Comparison of ENCODE assay signal across 9 mouse cellular contexts in the genomic region with DNA sequence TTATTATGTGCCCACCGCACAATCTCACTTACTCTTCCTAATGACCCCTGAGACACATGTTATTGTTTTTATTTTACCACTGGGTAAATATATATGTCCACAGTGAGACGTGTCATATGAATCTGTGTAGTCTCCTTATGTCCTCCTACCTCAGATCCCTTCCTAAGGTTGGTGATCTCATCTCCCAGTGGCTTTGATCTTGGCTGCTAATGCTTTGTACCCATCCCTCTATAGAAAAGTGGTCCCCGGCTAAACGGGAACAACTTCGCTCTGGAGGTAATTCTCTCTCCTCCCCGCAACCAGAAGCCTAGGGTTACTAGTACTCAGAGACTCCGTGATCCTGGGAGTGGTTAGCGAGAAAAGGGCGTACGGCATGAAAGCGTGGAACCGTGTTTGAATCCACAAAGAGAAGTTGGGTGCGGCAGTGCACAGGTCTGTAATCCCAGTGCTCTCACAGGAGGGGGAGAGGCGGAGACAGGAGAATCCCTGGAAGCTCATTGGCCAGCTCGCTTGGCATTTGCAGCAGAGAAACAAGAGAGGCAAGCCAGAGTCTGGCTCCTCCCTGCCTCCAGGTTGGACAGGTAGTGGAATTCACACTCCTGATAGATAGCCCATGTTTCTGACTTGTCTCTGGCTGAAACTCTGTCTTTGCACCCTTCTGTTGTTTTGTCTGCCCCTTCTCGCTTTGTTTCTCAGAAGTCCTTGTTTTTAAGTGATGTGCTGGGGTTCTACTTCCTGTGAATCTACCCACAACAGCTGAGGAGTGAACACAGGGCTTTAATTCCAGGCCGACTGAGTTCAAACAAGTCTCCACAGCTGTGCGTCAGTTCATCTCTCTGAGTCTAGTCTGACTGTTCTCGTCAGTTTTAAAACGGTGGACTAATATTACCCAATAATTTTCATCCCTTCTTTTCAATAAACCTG. TPM values are rescaled to one million over a fixed set of nuclear protein-coding genes. Genes with fewer than 3 reads are reported as not detected.
DNase-seq lines count a peak whose midpoint lies in the region; ATAC-seq and TF ChIP-seq lines count a peak whose summit lies in the region.
"Had no signal": no experiment of that assay in that cellular context is flagged by ENCODE, and none has a peak within 500 bp of the region (broad histone marks: within the 10 kb centered on the region; RNA-seq: fewer than 3 reads in every experiment).

No protein-coding gene starts in this region.

- intact Hi-C loops in heart, postnatal 10 days (cut with DNase I) = loop anchor here (2.0 kb wide), 1 partner anchor 15 kb away; no protein-coding TSS in a partner anchor

- H3K4me1 ChIP-seq in heart, embryonic 13.5 days = peaks cover 49% of the 10 kb centered on the region
- H3K4me1 ChIP-seq in forebrain, embryonic 14.5 days (ENCODE audit: control insufficient read depth, insufficient read depth, low read length) = peaks cover 20% of the 10 kb centered on the region
- peaks cover 8% of the 10 kb centered on the region; the same call in 1 of the 2 replicates for H3K4me1 ChIP-seq in kidney, postnatal 0 days (replicated peaks; ENCODE audit: insufficient read depth, low read length)

- peak overlapping the region; percentile 73 for H3K9ac ChIP-seq in heart, embryonic 13.5 days
- peak overlapping the region; percentile 54 for H3K9ac ChIP-seq in forebrain, embryonic 14.5 days (ENCODE audit: low read length)
- H3K9ac ChIP-seq in kidney, postnatal 0 days (ENCODE audit: low read depth, low read length) = no peak overlapping the region

- no peaks in the 10 kb centered on the region; the same call in 1 of the 2 replicates for H3K27me3 ChIP-seq in heart, embryonic 13.5 days (replicated peaks)
- H3K27me3 ChIP-seq in forebrain, embryonic 14.5 days (replicated peaks; ENCODE audit: control insufficient read depth, insufficient read depth, low read length) = no peaks in the 10 kb centered on the region
- no peaks in the 10 kb centered on the region for H3K27me3 ChIP-seq in kidney, postnatal 0 days (ENCODE audit: insufficient read depth, low read length)

- WGBS in heart, embryonic 13.5 days = 17% methylated on average over 20 of the region's 20 CpGs
- 8% methylated on average over 20 of the region's 20 CpGs for WGBS in forebrain, embryonic 14.5 days
- 18% methylated on average over 20 of the region's 20 CpGs for WGBS in kidney, postnatal 0 days

- no peaks in the 10 kb centered on the region for H3K36me3 ChIP-seq in heart, embryonic 13.5 days
- H3K36me3 ChIP-seq in forebrain, embryonic 14.5 days (ENCODE audit: control insufficient read depth, insufficient read depth, low read length) = no peaks in the 10 kb centered on the region
- H3K36me3 ChIP-seq in kidney, postnatal 0 days (ENCODE audit: insufficient read depth, low read length) = no peaks in the 10 kb centered on the region
- H3K36me3 ChIP-seq: G1E had no signal

- ATAC-seq in heart, embryonic 13.5 days (ENCODE audit: extremely low read depth, insufficient number of reproducible peaks, low FRiP score, low TSS enrichment) = no peak
- ATAC-seq in forebrain, embryonic 14.5 days = peak; percentile 84
- peak; percentile 57; the same call in 1 of the 2 replicates for ATAC-seq in kidney, postnatal 0 days (replicated peaks; ENCODE audit: low FRiP score, low read depth)

- peak overlapping the region; percentile 70 for H3K4me2 ChIP-seq in heart, embryonic 13.5 days
- peak overlapping the region; percentile 58 for H3K4me2 ChIP-seq in forebrain, embryonic 14.5 days (ENCODE audit: low read length)
- H3K4me2 ChIP-seq in kidney, postnatal 0 days (ENCODE audit: low read length) = peak overlapping the region; percentile 43

- peak overlapping the region; percentile 78 for H3K27ac ChIP-seq in heart, embryonic 13.5 days (replicated peaks)
- peak overlapping the region; percentile 11; the same call in 1 of the 2 replicates for H3K27ac ChIP-seq in forebrain, embryonic 14.5 days (ENCODE audit: low read depth, low read length)
- no peak overlapping the region for H3K27ac ChIP-seq in kidney, postnatal 0 days

- no peak for DNase-seq in heart, postnatal 10 days
- peak; percentile 50 for DNase-seq in brain, embryonic 18.5 days (ENCODE audit: low read depth, low spot score)
- peak; percentile 79 for DNase-seq in forebrain, embryonic 14.5 days (ENCODE audit: low spot score)
- peak; percentile 50 for DNase-seq in kidney, postnatal 0 days (ENCODE audit: low spot score)
- peak; percentile 85 for DNase-seq in lung, postnatal 36 days
- peak; percentile 86 for DNase-seq in thymus, postnatal 0 days (ENCODE audit: low spot score)
- no peak for DNase-seq in gastrocnemius, adult 18-20 months (ENCODE audit: low spot score)

- H3K4me3 ChIP-seq in heart, embryonic 13.5 days = peak overlapping the region; percentile 40
- H3K4me3 ChIP-seq in forebrain, embryonic 14.5 days (ENCODE audit: low read depth, low read length) = peak overlapping the region; percentile 26
- H3K4me3 ChIP-seq in kidney, postnatal 0 days (replicated peaks; ENCODE audit: low read depth, low read length) = peak overlapping the region; percentile 15; the same call in 1 of the 2 replicates

- no peak for TF ChIP-seq CTCF in kidney, postnatal 0 days (IDR thresholded peaks at IDR 0.05; ENCODE audit: low read depth)

- H3K9me3 ChIP-seq in heart, embryonic 13.5 days = no peaks in the 10 kb centered on the region
- H3K9me3 ChIP-seq in forebrain, embryonic 14.5 days (replicated peaks; ENCODE audit: control insufficient read depth, low read length) = no peaks in the 10 kb centered on the region
- no peaks in the 10 kb centered on the region for H3K9me3 ChIP-seq in kidney, postnatal 0 days (replicated peaks; ENCODE audit: low read length)
- H3K9me3 ChIP-seq: G1E had no signal

RNA-seq across cellular contexts. Expression of gene Itpkb, which starts 16.5 kb away (rescaled TPM):
- polyA plus RNA-seq in heart, embryonic 13.5 days (2015; fragmentation: Nextera tagmentation; extraction: Ambion mirVana) = 5.0 and 5.1 TPM in 2 replicates
- 10 to 100 TPM; 81.4 to 93.6 TPM for total RNA-seq in heart, postnatal 10 days (2021)
- polyA plus RNA-seq in forebrain, embryonic 14.5 days (2014; fragmentation: Nextera tagmentation; extraction: Ambion mirVana) = 1.3 and 1.5 TPM in 2 replicates
- 6.8 and 7.1 TPM in 2 replicates for polyA plus RNA-seq in kidney, postnatal 0 days (2015; fragmentation: Nextera tagmentation; extraction: Ambion mirVana)
- polyA plus RNA-seq in thymus, postnatal 0 days (2015; fragmentation: Nextera tagmentation; extraction: Ambion mirVana) = 12.4 and 17.6 TPM in 2 replicates
- total RNA-seq in gastrocnemius, adult 18-20 months (2021) = 10 to 100 TPM; 11.3 to 21.8 TPM

RNA-seq across cellular contexts. Expression of gene Psen2, which starts 50.5 kb away (rescaled TPM):
- 15.8 and 17.3 TPM in 2 replicates for polyA plus RNA-seq in heart, embryonic 13.5 days (2015; fragmentation: Nextera tagmentation; extraction: Ambion mirVana)
- 10 to 100 TPM; 13.5 to 15.3 TPM for total RNA-seq in heart, postnatal 10 days (2021)
- 8.6 and 11.2 TPM in 2 replicates for polyA plus RNA-seq in forebrain, embryonic 14.5 days (2014; fragmentation: Nextera tagmentation; extraction: Ambion mirVana)
- 19.8 and 20.8 TPM in 2 replicates for polyA plus RNA-seq in kidney, postnatal 0 days (2015; fragmentation: Nextera tagmentation; extraction: Ambion mirVana)
- polyA plus RNA-seq in thymus, postnatal 0 days (2015; fragmentation: Nextera tagmentation; extraction: Ambion mirVana) = 9.3 and 11.6 TPM in 2 replicates
- 1 to 10 TPM; 8.2 to 8.4 TPM for total RNA-seq in gastrocnemius, adult 18-20 months (2021)

Comparison
In these comparisons a context has a peak if more than half of its experiments do, and no peak if none do; other contexts are left out.
1. DNase-seq: peak in brain, embryonic 18.5 days (single experiment), forebrain, embryonic 14.5 days (single experiment), kidney, postnatal 0 days (single experiment), lung, postnatal 36 days (single experiment) and thymus, postnatal 0 days (single experiment); none in heart, postnatal 10 days (0 of 2) and gastrocnemius, adult 18-20 months (single experiment).
2. Peak in every context shown above with its lines, with median percentiles within 50 percentile points of each other: H3K4me2 ChIP-seq and H3K4me3 ChIP-seq.